Mouse (Mus musculus) neural tube, embryonic 12.5 days (tissue): ENCODE data around the gene Bola2. TPM values are rescaled to one million over a fixed set of nuclear protein-coding genes. Genes with fewer than 3 reads are reported as not detected.

Source experiments
- polyA plus RNA-seq: library from polyadenylated mRNA; unstranded; fragments of >200 nt; fragmentation: Nextera tagmentation; extraction: Ambion mirVana; gene quantifications from 2 replicates; pipeline ENCODE4 v1.2.1, GENCODE M21; 2016

The Bola2 gene
- polyA plus RNA-seq, 1 experiment from 2014 or later: 160 TPM

Other genes with a start within 250 kb of the Bola2 start
- 10.2 and 16.5 TPM in 2 replicates for gene Atp2a1, start 232.3 kb upstream of the Bola2 start, polyA plus RNA-seq
- 60.5 and 62.9 TPM in 2 replicates for gene Sh2b1, start 220.0 kb upstream of the Bola2 start, polyA plus RNA-seq
- gene Tufm, start 208.0 kb upstream of the Bola2 start, polyA plus RNA-seq: 121 and 136 TPM in 2 replicates
- gene Atxn2l, start 192.0 kb upstream of the Bola2 start, polyA plus RNA-seq: 74.7 and 81.0 TPM in 2 replicates
- gene Eif3c, start 129.0 kb upstream of the Bola2 start, polyA plus RNA-seq: 207 and 208 TPM in 2 replicates
- gene Apobr, start 110.5 kb upstream of the Bola2 start, polyA plus RNA-seq: 0.27 and 0.40 TPM in 2 replicates
- 26.1 and 28.2 TPM in 2 replicates for gene Cln3, start 109.6 kb upstream of the Bola2 start, polyA plus RNA-seq
- not detected in 2 replicates for gene Il27, start 100.5 kb upstream of the Bola2 start, polyA plus RNA-seq
- gene Nupr1, start 64.5 kb upstream of the Bola2 start, polyA plus RNA-seq: 2.9 and 4.5 TPM in 2 replicates
- 40.0 and 53.2 TPM in 2 replicates for gene Sgf29, start 46.1 kb upstream of the Bola2 start, polyA plus RNA-seq
- 0.54 and 0.79 TPM in 2 replicates for gene Sult1a1, start 19.0 kb upstream of the Bola2 start, polyA plus RNA-seq
- gene Slx1b, start 383 bp downstream of the Bola2 start, polyA plus RNA-seq: 17.9 and 19.0 TPM in 2 replicates
- gene Coro1a, start 12.4 kb downstream of the Bola2 start, polyA plus RNA-seq: 70.5 and 71.5 TPM in 2 replicates
- 79.0 and 79.6 TPM in 2 replicates for gene Mapk3, start 64.2 kb downstream of the Bola2 start, polyA plus RNA-seq
- 1.3 and 2.0 TPM in 2 replicates for gene Gdpd3, start 70.9 kb downstream of the Bola2 start, polyA plus RNA-seq
- 160 and 169 TPM in 2 replicates for gene Ypel3, start 81.6 kb downstream of the Bola2 start, polyA plus RNA-seq
- 0.68 and 0.72 TPM in 2 replicates for gene Tbx6, start 86.1 kb downstream of the Bola2 start, polyA plus RNA-seq
- 293 and 310 TPM in 2 replicates for gene Ppp4c, start 97.1 kb downstream of the Bola2 start, polyA plus RNA-seq
- 21.4 and 25.8 TPM in 2 replicates for gene Fam57b, start 102.3 kb downstream of the Bola2 start, polyA plus RNA-seq
- not detected in 2 replicates for gene 4930451I11Rik, start 136.2 kb downstream of the Bola2 start, polyA plus RNA-seq
- 6.2 and 9.1 TPM in 2 replicates for gene Doc2a, start 152.0 kb downstream of the Bola2 start, polyA plus RNA-seq
- gene Hirip3, start 166.6 kb downstream of the Bola2 start, polyA plus RNA-seq: 29.1 and 33.5 TPM in 2 replicates
- gene Ino80e, start 167.0 kb downstream of the Bola2 start, polyA plus RNA-seq: 86.4 and 88.0 TPM in 2 replicates
- 57.5 and 59.1 TPM in 2 replicates for gene Taok2, start 189.3 kb downstream of the Bola2 start, polyA plus RNA-seq
- 21.7 and 22.0 TPM in 2 replicates for gene Tmem219, start 227.5 kb downstream of the Bola2 start, polyA plus RNA-seq
- 62.1 and 62.8 TPM in 2 replicates for gene Kctd13, start 233.5 kb downstream of the Bola2 start, polyA plus RNA-seq